Mouse (Mus musculus): ENCODE results near the gene Dnah14.

Gene Dnah14

DNA sequence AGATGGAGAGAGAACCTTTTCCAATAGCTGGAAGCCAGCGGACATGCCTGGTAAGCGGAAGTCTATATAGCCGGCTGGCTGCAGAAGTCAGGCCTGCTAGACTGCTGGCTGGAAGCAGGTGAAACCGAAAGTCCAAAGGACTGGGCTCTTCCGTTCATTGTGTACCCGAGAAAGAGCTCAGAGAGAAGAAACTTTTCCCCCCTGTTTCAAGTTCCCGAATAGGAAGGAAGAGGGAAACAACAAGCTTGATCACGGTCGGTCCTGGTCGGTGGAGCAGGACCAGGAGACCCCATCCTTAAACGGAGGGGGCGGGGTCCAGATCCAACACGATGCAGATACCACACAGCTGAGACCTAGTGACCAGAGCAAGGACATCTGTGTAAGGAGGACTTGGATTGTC, 276.1 kb downstream of the Dnah14 start:
- no peak for DNase-seq (ENCODE audit: low spot score in 2 of 2)

GRCm38 (mm10) chr1:181853081-181853736, 276.9 kb downstream of the Dnah14 start:
- no peak for DNase-seq (ENCODE audit: low spot score in 2 of 2)

DNA sequence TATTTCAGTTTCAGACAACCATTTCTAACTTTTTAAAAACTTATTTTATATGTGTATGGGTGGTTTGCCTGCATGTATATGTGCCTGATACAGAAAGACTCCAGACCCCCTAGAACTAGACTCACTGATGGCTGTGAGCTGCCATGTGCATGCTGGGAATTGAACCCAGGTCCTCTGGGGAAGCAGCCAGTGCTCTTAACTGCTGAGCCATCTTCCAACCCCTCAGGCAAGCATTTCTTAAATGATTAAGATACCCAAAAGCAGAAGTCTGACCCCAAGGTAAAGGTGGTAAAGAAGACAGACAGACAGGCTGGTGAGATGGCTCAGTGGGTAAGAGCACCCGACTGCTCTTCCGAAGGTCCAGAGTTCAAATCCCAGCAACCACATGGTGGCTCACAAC, 278.5 kb downstream of the Dnah14 start:
- DNase-seq (ENCODE audit: low spot score in 2 of 2): no peak

DNA sequence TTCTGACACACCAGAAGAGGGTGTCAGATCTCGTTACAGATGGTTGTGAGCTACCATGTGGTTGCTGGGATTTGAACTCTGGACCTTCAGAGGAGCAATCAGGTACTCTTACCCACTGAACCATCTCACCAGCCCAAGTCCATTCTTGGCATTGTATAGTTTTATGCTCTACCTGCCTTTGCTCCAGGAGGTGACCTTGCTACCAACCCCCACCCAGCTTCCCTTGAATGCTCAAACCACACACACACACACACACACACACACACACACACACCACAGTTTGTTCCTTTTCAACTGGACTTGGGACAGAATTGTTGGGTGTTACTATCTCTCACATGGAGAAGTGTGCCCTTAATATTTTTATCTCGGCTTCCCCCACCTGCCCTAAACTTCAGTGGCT, 280.0 kb downstream of the Dnah14 start:
- DNase-seq (ENCODE audit: low spot score in 2 of 2): no peak

- DNase-seq (ENCODE audit: low spot score in 2 of 2): no peak
Observed at GRCm38 (mm10) chr1:181860659-181861058, 284.3 kb downstream of the Dnah14 start.

DNA sequence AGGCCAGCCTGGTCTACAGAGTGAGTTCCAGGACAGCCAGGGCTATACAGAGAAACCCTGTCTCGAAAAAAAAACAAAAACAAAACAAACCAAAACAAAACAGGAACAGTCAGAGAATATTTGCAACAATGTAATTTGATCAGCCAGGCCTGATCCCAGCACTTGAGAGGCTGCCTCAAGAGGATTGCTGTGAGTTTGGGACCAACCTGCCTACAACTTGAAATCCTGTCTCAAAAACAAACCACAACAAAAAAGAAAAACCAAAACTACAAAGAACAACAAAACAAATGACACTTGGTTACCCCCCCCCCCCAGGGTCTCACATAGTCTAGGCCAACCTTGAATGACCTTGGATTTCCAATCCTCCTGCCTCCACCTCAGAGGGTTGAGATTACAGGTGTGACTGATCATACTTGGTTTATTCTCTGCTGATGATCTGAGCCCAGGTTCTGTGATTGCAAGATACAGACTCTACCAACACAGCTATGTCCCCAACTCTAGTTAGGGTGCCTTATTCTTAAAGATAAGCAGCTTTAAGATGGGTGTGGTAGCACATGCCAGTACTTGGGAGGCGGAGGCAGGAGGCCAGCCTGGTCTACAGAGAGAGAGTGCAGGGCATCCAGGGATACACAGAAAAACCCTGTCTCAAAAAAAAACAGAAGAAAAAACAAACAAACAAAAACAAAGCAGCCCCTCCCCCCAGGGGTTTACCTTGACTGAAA, 285.0 kb downstream of the Dnah14 start:
- no peak for DNase-seq (ENCODE audit: low spot score in 2 of 2)

GRCm38 (mm10) chr1:181862676-181863374, 286.5 kb downstream of the Dnah14 start:
- DNase-seq (ENCODE audit: low spot score in 2 of 2): no peak

- no peak for DNase-seq (ENCODE audit: low spot score in 2 of 2)
Observed at GRCm38 (mm10) chr1:181863431-181863830, 287.1 kb downstream of the Dnah14 start.
